17 mouse cellular contexts compared by ENCODE assay signal in genomic region chr9:72288210-72288609, GRCm38 (mm10). TPM values are rescaled to one million over a fixed set of nuclear protein-coding genes. Genes with fewer than 3 reads are reported as not detected.
DNase-seq lines count a peak whose midpoint lies in the region; ATAC-seq and TF ChIP-seq lines count a peak whose summit lies in the region.
"Had no signal": no experiment of that assay in that cellular context is flagged by ENCODE, and none has a peak within 500 bp of the region (broad histone marks: within the 10 kb centered on the region; RNA-seq: fewer than 3 reads in every experiment).

No protein-coding gene starts in this region.

- DNase-seq in heart, adult 18-20 months: peak; percentile 22 to 29
- no peak for DNase-seq in heart, postnatal 4 days
- DNase-seq in kidney, adult 8-10 months: peak; percentile 72 to 76
- peak; percentile 21 for DNase-seq in lung, postnatal 10 days
- no peak for DNase-seq in cerebellum, adult 9-10 months
- DNase-seq: cerebellum, postnatal 25 days; gastrocnemius, postnatal 25 days; layer of hippocampus, postnatal 36 days; retina, postnatal 1 day had no signal

- TF ChIP-seq CTCF in ES-Bruce4 (IDR thresholded peaks at IDR 0.05; ENCODE audit: low read depth, low read length): no peak

- H3K9me3 ChIP-seq in kidney, embryonic 15.5 days (replicated peaks): no peaks in the 10 kb centered on the region; the same call in 1 of the 2 replicates
- no peaks in the 10 kb centered on the region for H3K9me3 ChIP-seq in ES-Bruce4 (replicated peaks; ENCODE audit: control insufficient read depth, insufficient read depth, low read length, poor library complexity, severe bottlenecking)
- H3K9me3 ChIP-seq in forebrain, embryonic 12.5 days: 0 out of 2 replicates have a peak, but pooled peaks cover 3% of the 10 kb centered on the region
- H3K9me3 ChIP-seq: heart, embryonic 13.5 days; limb, embryonic 10.5 days; neural tube, embryonic 15.5 days had no signal

- no peak overlapping the region for H3K9ac ChIP-seq in kidney, embryonic 15.5 days
- no peak overlapping the region for H3K9ac ChIP-seq in ES-Bruce4 (ENCODE audit: low read depth, poor library complexity, severe bottlenecking)
- no peak overlapping the region for H3K9ac ChIP-seq in forebrain, embryonic 12.5 days
- H3K9ac ChIP-seq: heart, embryonic 13.5 days; hindbrain, embryonic 14.5 days; neural tube, embryonic 15.5 days had no signal

- H3K27me3 ChIP-seq in kidney, embryonic 15.5 days: no peaks in the 10 kb centered on the region
- H3K27me3 ChIP-seq in ES-Bruce4 (ENCODE audit: control insufficient read depth, insufficient read depth, low read length, poor library complexity, severe bottlenecking): no peaks in the 10 kb centered on the region
- no peaks in the 10 kb centered on the region for H3K27me3 ChIP-seq in forebrain, embryonic 12.5 days
- H3K27me3 ChIP-seq: heart, embryonic 13.5 days; neural tube, embryonic 15.5 days had no signal

- no peak overlapping the region for H3K4me2 ChIP-seq in kidney, embryonic 15.5 days
- H3K4me2 ChIP-seq in forebrain, embryonic 12.5 days: no peak overlapping the region
- H3K4me2 ChIP-seq: heart, embryonic 13.5 days; hindbrain, embryonic 14.5 days; neural tube, embryonic 15.5 days had no signal

- H3K4me3 ChIP-seq in kidney, embryonic 15.5 days (replicated peaks): no peak overlapping the region
- H3K4me3 ChIP-seq in ES-Bruce4 (ENCODE audit: low read depth, low read length): no peak overlapping the region
- H3K4me3 ChIP-seq in forebrain, embryonic 12.5 days (replicated peaks): no peak overlapping the region
- H3K4me3 ChIP-seq: heart, embryonic 13.5 days; limb, embryonic 10.5 days; neural tube, embryonic 15.5 days had no signal

- no peak for TF ChIP-seq EP300 in ES-Bruce4 (IDR thresholded peaks at IDR 0.05; ENCODE audit: insufficient read depth, low read depth, low read length)

- peaks cover 18% of the 10 kb centered on the region; the same call in 1 of the 2 replicates for H3K36me3 ChIP-seq in kidney, embryonic 15.5 days
- H3K36me3 ChIP-seq in ES-Bruce4 (ENCODE audit: control insufficient read depth, insufficient read depth, low read length, poor library complexity, severe bottlenecking): no peaks in the 10 kb centered on the region
- H3K36me3 ChIP-seq in forebrain, embryonic 12.5 days (replicated peaks): peaks cover 12% of the 10 kb centered on the region

- H3K27ac ChIP-seq in kidney, embryonic 15.5 days: no peak overlapping the region
- 0 out of 2 replicates have a peak overlapping the region, but pooled peaks have one; percentile 12 for H3K27ac ChIP-seq in ES-Bruce4 (ENCODE audit: insufficient read depth, low read length)
- H3K27ac ChIP-seq in forebrain, embryonic 12.5 days: no peak overlapping the region
- H3K27ac ChIP-seq: heart, embryonic 13.5 days; limb, embryonic 10.5 days; neural tube, embryonic 15.5 days had no signal

- no peak for ATAC-seq in kidney, embryonic 15.5 days (replicated peaks; ENCODE audit: low FRiP score)
- no peak for ATAC-seq in forebrain, embryonic 12.5 days (ENCODE audit: low FRiP score)
- ATAC-seq: activated CD4-positive, CD25-positive, alpha-beta regulatory T cell, adult 4 months had no signal

- WGBS in kidney, embryonic 15.5 days: 87% methylated on average over 2 of the region's 2 CpGs
- WGBS in forebrain, embryonic 12.5 days: 79% methylated on average over 2 of the region's 2 CpGs

- H3K4me1 ChIP-seq in kidney, embryonic 15.5 days: peaks cover 14% of the 10 kb centered on the region; the same call in 1 of the 2 replicates
- H3K4me1 ChIP-seq in ES-Bruce4 (ENCODE audit: control insufficient read depth, insufficient read depth, low read length): peaks cover 2% of the 10 kb centered on the region
- H3K4me1 ChIP-seq in forebrain, embryonic 12.5 days: no peaks in the 10 kb centered on the region
- H3K4me1 ChIP-seq: limb, embryonic 10.5 days; neural tube, embryonic 15.5 days had no signal

- TF ChIP-seq POLR2A in ES-Bruce4 (IDR thresholded peaks at IDR 0.05; ENCODE audit: insufficient read depth, low read length): no peak

RNA-seq across cellular contexts. Expression of gene Zfp280d, which starts 13.6 kb away (rescaled TPM):
- 10 to 100 TPM; 15.4 to 16.3 TPM for total RNA-seq in heart, adult 18-20 months (2021)
- total RNA-seq in heart, postnatal 4 days (2021): 10 to 100 TPM; 38.3 to 38.7 TPM
- 38.4 and 41.3 TPM in 2 replicates for polyA plus RNA-seq in kidney, embryonic 15.5 days (2015; fragmentation: Nextera tagmentation; extraction: Ambion mirVana)
- 68.6 and 72.7 TPM in 2 replicates for polyA plus RNA-seq in ES-Bruce4 (2011; ENCODE audit: insufficient read depth, insufficient read length, low read depth, missing spikeins)
- polyA plus RNA-seq in forebrain, embryonic 12.5 days (2016; fragmentation: Nextera tagmentation; extraction: Ambion mirVana): 61.9 and 62.3 TPM in 2 replicates

Comparison
In these comparisons a context has a peak if more than half of its experiments do, and no peak if none do; other contexts are left out.
1. DNase-seq: peak in heart, adult 18-20 months (2 of 2), kidney, adult 8-10 months (2 of 2) and lung, postnatal 10 days (single experiment); none in heart, postnatal 4 days (single experiment) and cerebellum, adult 9-10 months (single experiment).